Mouse (Mus musculus) lung, postnatal 0 days (tissue): ENCODE data around the gene Dclk1.

ENCODE experiments used
- CTCF ChIP-seq: IDR thresholded peaks from 2 replicates; pipeline ENCODE4 v1.5.1; 2016; ENCODE audit warnings: antibody characterized with exemption, mild to moderate bottlenecking
- EP300 ChIP-seq: IDR thresholded peaks from 2 replicates; pipeline ENCODE4 v1.6.1; 2016; ENCODE audit warnings: antibody characterized with exemption, mild to moderate bottlenecking, control low read depth

DNA sequence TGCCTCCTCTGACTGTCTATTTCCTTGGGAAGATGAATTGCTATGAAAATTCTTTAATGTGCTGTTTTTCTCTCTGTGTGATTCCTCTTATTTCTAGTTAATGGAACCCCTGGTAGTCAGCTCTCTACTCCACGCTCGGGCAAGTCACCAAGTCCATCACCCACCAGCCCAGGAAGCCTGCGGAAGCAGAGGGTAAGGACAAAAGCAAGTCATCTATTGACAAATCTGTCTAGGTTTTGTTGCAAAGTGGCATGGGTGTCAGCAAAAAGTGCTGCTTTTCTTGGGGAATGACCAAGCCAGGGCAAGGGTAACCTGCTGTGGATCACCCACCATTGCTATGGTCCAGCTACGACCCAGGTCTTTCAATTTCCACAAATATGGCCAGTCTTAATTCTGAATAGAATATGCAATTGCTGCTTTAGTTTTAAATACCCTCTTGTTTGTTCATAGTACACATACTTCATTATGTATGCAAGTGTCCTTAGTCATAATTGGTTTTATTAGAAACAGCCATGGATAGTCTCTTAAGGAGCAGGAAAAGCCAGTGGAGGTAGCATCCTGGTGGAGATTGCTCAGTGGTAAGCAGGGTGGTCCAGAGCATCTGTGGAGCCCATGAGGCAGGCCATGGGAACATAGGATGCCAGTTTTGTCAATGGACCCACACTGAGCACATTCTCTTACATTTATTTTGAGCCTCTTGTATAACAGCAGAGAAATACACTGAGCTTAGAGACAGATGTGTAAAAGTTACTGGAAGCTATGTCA is 220.9 kb downstream of the Dclk1 start:
- no peak for TF ChIP-seq CTCF
- no peak for TF ChIP-seq EP300
